Mouse (Mus musculus) embryo, embryonic 10 days (tissue): ENCODE measurements around the gene Pno1.
"Not testable (repeated sequence)": the region's sequence is repeated elsewhere in the genome, so short reads cannot be mapped to it uniquely, and the experiment has no call there.

Experiments
- DNase-seq: peaks from one replicate; pipeline ENCODE4 v3.0.0-alpha.2; 2015; ENCODE audit warnings: low spot score

Pno1 gene

GRCm38 (mm10) chr11:17211258-17212140, at the start of gene Pno1:
Pno1 (minus strand) TSS chr11:17211568.
- DNase-seq = peak; percentile 98

- peak; percentile 36 for DNase-seq
Observed at GRCm38 (mm10) chr11:17257861-17258260, 46.5 kb upstream of the Pno1 start.

DNA sequence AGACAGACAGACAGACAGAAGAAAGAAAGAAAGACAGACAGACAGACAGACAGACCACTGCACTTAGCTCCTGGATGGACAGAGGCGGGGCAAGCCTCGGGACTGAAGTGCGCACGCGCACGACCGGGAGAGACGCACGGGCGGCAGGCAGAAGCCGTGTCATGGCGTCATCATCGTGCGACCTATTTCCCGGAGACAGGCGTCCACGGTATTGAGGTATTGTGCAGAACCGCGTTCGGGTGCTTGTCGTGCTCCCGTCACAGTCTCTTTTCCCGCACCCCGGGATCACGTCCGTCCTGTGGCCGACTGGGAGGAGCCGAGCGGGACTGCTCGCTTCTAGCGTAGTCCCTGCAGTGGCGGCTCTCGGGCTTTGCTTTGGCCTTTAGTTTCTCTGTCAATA, 46.1 kb upstream of the Pno1 start, which contains the start of gene C1d:
Gene C1d, plus strand, starts transcription at position 137 of the 400 bp plus-strand sequence.
- peak; percentile 99 for DNase-seq

DNA sequence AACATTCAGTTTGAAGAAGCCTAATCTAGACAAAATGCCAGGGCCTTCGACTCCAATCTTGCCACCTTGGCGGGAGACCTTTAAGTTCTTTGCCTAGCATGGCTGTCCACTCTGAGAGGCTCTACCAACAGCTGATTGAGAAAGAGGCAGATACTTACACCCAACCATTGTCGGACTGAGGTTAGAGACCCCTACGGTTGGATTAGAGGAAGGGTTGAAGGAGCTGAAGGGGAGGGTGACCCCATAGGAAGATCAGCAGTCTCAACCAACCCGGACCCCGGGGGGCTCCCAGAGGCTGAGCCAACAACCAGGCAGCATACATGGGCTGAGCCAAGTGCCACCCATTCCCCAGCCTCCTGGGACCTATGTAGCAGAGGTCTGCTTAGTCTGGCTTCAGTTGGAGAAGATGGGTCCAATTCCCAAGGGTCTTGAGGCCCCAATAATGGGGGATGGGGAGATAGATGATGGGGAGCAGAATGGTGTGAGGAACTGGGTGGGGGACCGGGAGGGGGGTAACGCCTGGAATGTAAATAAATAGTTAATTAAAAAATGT, 45.5 kb upstream of the Pno1 start:
- DNase-seq = peak; percentile 15

GRCm38 (mm10) chr11:17248715-17249114, 37.3 kb upstream of the Pno1 start:
- DNase-seq = no peak

GRCm38 (mm10) chr11:17238598-17238997, 27.2 kb upstream of the Pno1 start:
- DNase-seq = not testable (repeated sequence)

GRCm38 (mm10) chr11:17236449-17237037, 25.2 kb upstream of the Pno1 start:
- DNase-seq = no peak

- peak; percentile 10 for DNase-seq
Observed at GRCm38 (mm10) chr11:17232792-17233191, 21.4 kb upstream of the Pno1 start.

GRCm38 (mm10) chr11:17221126-17221525, 9.8 kb upstream of the Pno1 start:
- no peak for DNase-seq

DNA sequence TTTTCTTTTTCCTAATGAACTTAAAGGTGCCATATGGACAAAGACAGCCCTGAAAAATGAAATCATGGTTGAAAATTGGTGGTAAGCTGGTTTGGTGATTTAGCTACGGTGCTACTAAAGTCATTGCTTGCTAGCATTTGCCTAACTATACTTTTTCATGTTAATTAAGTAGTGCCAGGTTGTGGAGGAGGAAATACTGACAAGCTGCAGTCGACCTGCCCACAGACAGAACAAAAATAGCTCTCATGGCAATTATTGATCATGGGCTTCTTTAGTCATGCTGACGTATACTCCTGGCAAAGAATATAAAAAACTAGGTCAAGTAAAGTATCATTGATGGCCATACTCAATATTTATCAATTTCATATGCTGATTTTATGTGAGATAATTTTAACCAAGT, 4.1 kb upstream of the Pno1 start:
- DNase-seq = no peak

DNA sequence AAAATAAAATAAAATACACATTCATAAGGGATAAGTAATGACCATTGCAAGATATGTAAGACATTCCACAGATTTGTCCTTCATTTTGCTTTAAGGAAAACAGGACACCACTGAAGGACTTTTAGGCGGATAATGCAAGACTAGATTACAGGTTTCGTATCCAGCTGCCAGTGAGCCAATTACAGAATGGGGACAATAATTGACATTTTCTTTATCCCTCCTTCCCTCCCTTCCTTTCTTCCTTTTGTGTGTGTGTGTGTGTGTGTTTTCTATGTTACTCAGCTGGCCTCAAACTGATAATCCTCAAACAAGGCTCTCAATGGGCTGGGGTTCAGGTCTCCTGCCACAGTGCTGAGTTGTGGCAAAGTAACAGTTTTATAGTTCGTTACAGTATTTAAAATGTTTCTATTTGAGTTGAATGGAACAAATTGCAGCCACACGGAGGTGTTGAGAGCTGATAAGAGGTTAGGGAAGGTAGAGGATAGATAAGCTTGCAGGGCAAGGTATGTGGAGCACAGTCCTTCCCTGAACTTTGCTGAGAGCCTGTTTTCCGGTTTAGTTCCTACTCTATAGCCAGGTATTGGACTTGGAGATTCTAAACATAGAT, 1.6 kb upstream of the Pno1 start:
- no peak for DNase-seq

- no peak for DNase-seq
Observed at GRCm38 (mm10) chr11:17212141-17212495, 750 bp upstream of the Pno1 start.

- DNase-seq = no peak
Observed at GRCm38 (mm10) chr11:17202481-17202880, 8.9 kb downstream of the Pno1 start.

DNA sequence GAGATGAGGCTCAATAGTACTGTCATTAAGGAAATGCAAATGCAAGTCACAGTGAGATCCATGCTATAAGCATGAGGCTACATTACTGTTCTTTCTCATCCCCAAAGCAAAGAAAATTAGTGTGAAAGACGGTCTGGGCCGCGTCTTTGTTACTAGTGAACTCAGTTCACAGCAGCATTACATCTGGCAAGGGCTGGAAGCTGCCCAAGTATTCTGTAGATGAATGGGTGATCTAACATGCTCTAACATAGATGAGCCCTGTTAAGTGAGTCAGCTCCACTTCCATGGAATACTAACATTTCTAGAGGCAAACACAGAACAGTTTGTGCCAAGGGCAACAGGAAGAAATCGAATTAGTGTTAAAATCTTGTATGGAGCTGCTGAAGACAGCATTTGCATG, 10.4 kb downstream of the Pno1 start:
- no peak for DNase-seq

- no peak for DNase-seq
Observed at GRCm38 (mm10) chr11:17199840-17200501, 11.4 kb downstream of the Pno1 start.

- DNase-seq = no peak
Observed at GRCm38 (mm10) chr11:17199170-17199569, 12.2 kb downstream of the Pno1 start.

DNA sequence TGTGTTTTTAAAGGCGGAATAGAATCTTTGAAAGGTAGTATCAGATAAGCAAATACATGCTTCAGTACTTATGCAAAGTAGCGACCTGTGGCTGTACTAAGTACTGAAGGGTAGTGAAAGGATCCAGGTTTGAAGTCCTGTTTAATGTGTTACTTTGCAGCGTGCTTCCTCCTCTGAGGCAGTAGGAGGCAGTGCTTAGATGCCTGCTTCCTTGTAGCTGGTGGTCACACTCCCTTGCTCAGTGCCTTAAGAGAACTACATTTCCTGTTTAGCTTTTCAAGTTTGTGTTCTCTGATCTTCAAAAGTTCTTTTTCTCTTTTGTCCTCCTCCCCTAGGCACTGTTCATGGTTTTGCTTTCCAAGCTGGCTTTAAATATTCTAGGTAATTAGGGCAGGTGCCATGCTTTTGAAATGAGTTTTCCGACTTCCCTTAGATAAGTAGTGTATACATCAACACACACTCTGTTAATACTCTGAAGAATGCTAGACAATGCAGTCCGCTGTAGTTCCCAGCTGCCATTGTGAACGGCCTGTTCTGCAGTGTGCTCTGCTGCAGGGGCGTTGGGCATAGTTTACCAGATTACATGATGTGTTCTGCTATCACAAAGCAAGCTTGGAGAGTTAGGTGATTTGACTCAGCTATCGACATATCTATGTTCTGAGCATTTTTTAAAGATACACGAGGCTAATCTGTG, 19.1 kb downstream of the Pno1 start:
- DNase-seq = no peak

- DNase-seq = peak; percentile 45
Observed at GRCm38 (mm10) chr11:17188786-17189185, 22.6 kb downstream of the Pno1 start.

DNA sequence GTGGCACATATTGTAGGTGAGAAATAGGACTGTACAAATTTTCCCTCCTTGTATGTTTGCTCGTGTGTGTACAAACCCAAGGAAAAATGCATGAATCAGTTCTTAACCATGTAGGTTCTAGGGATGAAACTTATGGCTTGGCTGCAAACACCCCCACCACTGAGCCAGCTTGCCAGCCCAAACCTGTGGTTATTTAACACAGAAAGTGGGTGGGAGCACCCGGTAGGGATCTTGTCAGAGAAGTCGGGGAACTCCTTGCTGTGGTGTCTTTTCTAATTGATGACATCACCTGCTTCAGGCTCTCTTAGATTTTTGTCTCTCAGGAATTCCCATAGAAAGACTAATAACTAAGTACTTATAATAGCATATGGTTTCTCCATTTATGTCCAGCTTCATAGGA, 23.7 kb downstream of the Pno1 start:
- DNase-seq = no peak

GRCm38 (mm10) chr11:17183165-17183564, 28.2 kb downstream of the Pno1 start:
- DNase-seq = no peak

DNA sequence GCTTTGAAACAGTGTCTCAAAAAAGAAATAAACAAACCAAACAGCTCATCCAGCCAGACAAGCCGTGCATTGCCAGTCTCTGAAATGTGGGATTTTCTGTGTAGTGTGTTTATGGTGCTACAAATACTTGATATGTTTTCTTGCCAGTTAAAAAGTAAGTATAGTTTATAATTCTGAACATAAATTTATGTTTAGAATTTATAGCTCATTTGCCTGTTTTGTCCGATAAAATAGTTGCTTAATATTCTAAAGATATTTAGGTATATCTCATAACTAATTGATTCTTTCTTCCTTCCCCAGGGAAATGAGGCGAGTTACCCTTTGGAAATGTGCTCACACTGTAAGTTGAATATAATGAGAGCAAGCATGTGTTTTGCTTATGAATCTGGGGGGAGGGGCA, 29.6 kb downstream of the Pno1 start, which contains the start of gene Wdr92:
Gene Wdr92, plus strand, starts transcription at position 301 of the 400 bp plus-strand sequence.
- DNase-seq = no peak

- DNase-seq = no peak
Observed at GRCm38 (mm10) chr11:17180753-17181152, 30.6 kb downstream of the Pno1 start.
